Mouse (Mus musculus) bone marrow, adult 2 months (tissue): ENCODE measurements around the gene Ccdc12.

Experiments used
- CTCF ChIP-seq: fragments of 200-500 bp; IDR thresholded peaks from 2 replicates; pipeline ENCODE4 v1.5.1; 2011; ENCODE audit warnings: low read length, control low read depth; ENCODE audit not compliant: control insufficient read depth, insufficient read depth
- POLR2A ChIP-seq: fragments of 200-500 bp; IDR thresholded peaks from 2 replicates; pipeline ENCODE4 v1.6.1; 2011; ENCODE audit warnings: low read depth, mild to moderate bottlenecking, control low read depth, low read length, borderline replicate concordance; ENCODE audit not compliant: control insufficient read depth

DNA sequence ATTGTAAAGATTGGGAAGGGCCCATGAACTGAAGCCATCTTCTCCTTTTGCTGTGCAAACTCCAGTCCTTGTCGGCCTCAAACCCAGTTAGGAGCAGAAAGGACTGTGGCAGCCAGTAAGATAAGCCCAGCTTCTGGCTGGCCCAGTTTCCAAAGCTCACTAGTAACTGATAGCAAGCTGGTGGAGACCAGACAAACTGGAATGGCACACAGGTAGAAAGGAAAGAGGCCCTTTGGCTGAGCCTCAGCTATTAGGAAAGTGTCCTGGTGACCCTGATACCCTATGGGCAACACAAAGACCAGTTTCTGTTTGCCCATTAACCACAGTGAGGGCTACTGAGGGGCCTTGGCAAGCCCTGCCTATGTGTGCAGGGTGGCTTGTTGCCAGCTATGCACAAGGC, 46.5 kb downstream of the Ccdc12 start:
- no peak for TF ChIP-seq CTCF
- no peak for TF ChIP-seq POLR2A
